Mouse (Mus musculus): ENCODE data around the gene Yars. TPM values are rescaled to one million over a fixed set of nuclear protein-coding genes. Genes with fewer than 3 reads are reported as not detected.

Yars gene
- polyA plus RNA-seq, 1 experiment from 2014 or later, result 115 TPM

DNA sequence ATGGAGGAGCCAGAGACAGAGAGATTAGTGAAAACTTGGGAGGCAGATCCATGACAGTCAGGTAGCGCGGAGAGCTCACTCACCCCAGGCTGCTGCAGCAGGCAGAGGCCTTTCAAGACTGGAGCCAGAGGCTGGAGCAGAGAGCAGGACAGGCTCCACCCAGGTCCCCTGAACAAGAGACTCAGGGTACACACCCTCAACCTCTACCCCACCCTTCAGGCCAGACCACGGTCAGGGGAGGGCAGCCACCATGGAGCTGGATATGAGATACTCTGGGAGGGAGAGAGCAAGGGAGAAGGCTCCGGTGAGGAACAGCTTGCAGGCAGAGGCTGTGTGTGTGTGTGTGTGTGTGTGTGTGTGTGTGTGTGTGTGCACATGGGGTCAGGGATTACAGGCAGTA, 76.6 kb downstream of the Yars start:
- Histone ChIP-seq H3K27ac (replicated peaks) (no peak overlapping the region), H3K9ac (replicated peaks) (no peak overlapping the region), H3K4me2 (replicated peaks) (no peak overlapping the region), H3K9me3 (no peaks in the 10 kb centered on the region), H3K36me3 (no peaks in the 10 kb centered on the region), H3K4me3 (no peak overlapping the region), H3K4me1 (no peaks in the 10 kb centered on the region), H3K27me3 (no peaks in the 10 kb centered on the region)
- WGBS, result 94% methylated on average over 4 of the region's 4 CpGs
- ATAC-seq (replicated peaks), result no peak

DNA sequence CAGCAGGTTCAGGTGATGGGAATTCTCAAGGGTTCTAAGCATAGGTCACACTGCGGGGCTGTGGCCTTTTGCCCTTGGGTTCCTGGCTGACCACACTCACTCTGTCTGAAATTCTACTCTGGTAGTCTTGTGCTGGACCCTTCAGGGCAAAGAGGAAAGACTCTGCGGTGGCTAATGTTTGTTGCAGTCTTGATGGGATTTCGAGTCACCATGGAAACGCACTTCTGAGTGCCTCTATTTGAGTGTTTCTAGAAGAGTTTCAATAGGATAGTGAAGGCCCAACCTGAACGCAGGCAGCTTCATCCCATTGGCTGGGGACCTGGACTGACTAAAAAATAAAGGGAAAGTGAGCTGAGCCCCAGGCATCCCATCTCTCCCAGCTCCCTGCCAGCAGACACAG, 77.3 kb downstream of the Yars start:
- Histone ChIP-seq H3K4me1 (no peaks in the 10 kb centered on the region), H3K27ac (replicated peaks) (no peak overlapping the region)

DNA sequence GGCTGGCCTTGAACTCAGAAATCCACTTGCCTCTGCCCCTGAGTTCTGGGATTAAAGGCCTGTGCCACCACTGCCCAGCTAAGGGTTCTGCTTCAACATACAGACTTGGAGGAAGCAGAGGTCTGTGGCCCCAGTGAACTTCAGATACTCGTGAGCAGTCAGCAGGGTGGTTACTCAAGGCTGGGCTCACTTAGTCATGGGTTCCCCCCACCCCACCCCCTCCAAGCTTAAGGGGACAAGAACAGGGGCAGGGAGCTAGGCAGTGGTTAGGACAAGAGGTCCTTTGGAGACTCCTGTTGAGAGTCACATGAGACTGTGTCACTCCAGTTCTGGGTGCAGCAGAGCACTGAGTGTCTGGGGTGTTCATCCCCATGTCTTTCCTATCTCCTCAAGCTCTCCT, 79.1 kb downstream of the Yars start:
- Histone ChIP-seq H3K9me3 (no peaks in the 10 kb centered on the region), H3K4me1 (peaks cover 7% of the 10 kb centered on the region), H3K27ac (replicated peaks) (no peak overlapping the region), H3K4me3 (no peak overlapping the region), H3K9ac (replicated peaks) (no peak overlapping the region), H3K36me3 (no peaks in the 10 kb centered on the region), H3K27me3 (no peaks in the 10 kb centered on the region), H3K4me2 (replicated peaks) (no peak overlapping the region)
- 46% methylated on average over 1 of the region's 1 CpGs for whole genome bisulfite sequencing
- no peak for ATAC-seq (replicated peaks)

More for the DNA sequence above, 77.3 kb downstream of the Yars start:
- Histone ChIP-seq H3K4me3 (no peak overlapping the region), H3K4me2 (replicated peaks) (no peak overlapping the region), H3K9me3 (no peaks in the 10 kb centered on the region), H3K9ac (replicated peaks) (no peak overlapping the region), H3K27me3 (no peaks in the 10 kb centered on the region), H3K36me3 (no peaks in the 10 kb centered on the region)
- 59% methylated on average over 5 of the region's 5 CpGs for WGBS
- ATAC-seq (replicated peaks), result no peak

Other genes starting within 250 kb of the Yars start
- gene Azin2, start 227.3 kb upstream of the Yars start, polyA plus RNA-seq (2015; fragmentation: Nextera tagmentation; extraction: Ambion mirVana), result 12.3 and 13.7 TPM in 2 replicates
- gene Ak2, start 197.8 kb upstream of the Yars start, polyA plus RNA-seq (2015; fragmentation: Nextera tagmentation; extraction: Ambion mirVana), result 106 and 116 TPM in 2 replicates
- 23.0 and 23.2 TPM in 2 replicates for gene Rnf19b, start 131.5 kb upstream of the Yars start, polyA plus RNA-seq (2015; fragmentation: Nextera tagmentation; extraction: Ambion mirVana)
- not detected in 2 replicates for gene Tmem54, start 84.2 kb upstream of the Yars start, polyA plus RNA-seq (2015; fragmentation: Nextera tagmentation; extraction: Ambion mirVana)
- gene Hpca, start 67.7 kb upstream of the Yars start, polyA plus RNA-seq (2015; fragmentation: Nextera tagmentation; extraction: Ambion mirVana), result 48.0 and 53.1 TPM in 2 replicates
- 2.6 and 2.8 TPM in 2 replicates for gene Fndc5, start 52.8 kb upstream of the Yars start, polyA plus RNA-seq (2015; fragmentation: Nextera tagmentation; extraction: Ambion mirVana)
- gene S100pbp, start within 50 bp of the Yars start, polyA plus RNA-seq (2015; fragmentation: Nextera tagmentation; extraction: Ambion mirVana), result 15.3 and 17.2 TPM in 2 replicates
- 4.1 and 4.5 TPM in 2 replicates for gene C77080, start 71.6 kb downstream of the Yars start, polyA plus RNA-seq (2015; fragmentation: Nextera tagmentation; extraction: Ambion mirVana)
- 0.13 and 0.36 TPM in 2 replicates for gene Sync, start 97.9 kb downstream of the Yars start, polyA plus RNA-seq (2015; fragmentation: Nextera tagmentation; extraction: Ambion mirVana)
- 434 and 436 TPM in 2 replicates for gene Rbbp4, start 145.6 kb downstream of the Yars start, polyA plus RNA-seq (2015; fragmentation: Nextera tagmentation; extraction: Ambion mirVana)
- gene Zbtb8os, start 145.9 kb downstream of the Yars start, polyA plus RNA-seq (2015; fragmentation: Nextera tagmentation; extraction: Ambion mirVana), result 28.7 and 29.1 TPM in 2 replicates
- gene Zbtb8a, start 188.4 kb downstream of the Yars start, polyA plus RNA-seq (2015; fragmentation: Nextera tagmentation; extraction: Ambion mirVana), result 16.1 and 17.8 TPM in 2 replicates

All from forebrain, embryonic 15.5 days (tissue).